In genomic region chr4:88033216-88033653, GRCm38 (mm10) we compare ENCODE assay signal across 7 mouse cellular contexts. TPM values are rescaled to one million over a fixed set of nuclear protein-coding genes. Genes with fewer than 3 reads are reported as not detected.
DNase-seq lines count a peak whose midpoint lies in the region; ATAC-seq and TF ChIP-seq lines count a peak whose summit lies in the region.

TSS of gene Mllt3 (minus strand) at chr4:88033364.

- ATAC-seq in embryonic facial prominence, embryonic 12.5 days (ENCODE audit: insufficient number of reproducible peaks, insufficient read depth, low FRiP score, low TSS enrichment) = peak; percentile 90
- ATAC-seq in limb, embryonic 12.5 days (ENCODE audit: insufficient number of reproducible peaks, insufficient read depth, low FRiP score, low TSS enrichment, low read depth) = peak; percentile 94
- peak; percentile 93 for ATAC-seq in midbrain, embryonic 15.5 days (replicated peaks)

- DNase-seq in adrenal gland, postnatal 25 days = peak; percentile 99
- DNase-seq in heart, adult 18-20 months = peak; percentile 96 to 98
- DNase-seq in kidney, adult 2 months = peak; percentile 97
- peak; percentile 89 to 97 for DNase-seq in spleen, adult 2 months (ENCODE audit: low read depth in 1 of 2, low spot score in 2 of 2)

- H3K27ac ChIP-seq in embryonic facial prominence, embryonic 12.5 days = peak within 1 kb of the TSS; percentile 99
- no peak within 1 kb of the TSS for H3K27ac ChIP-seq in kidney, adult 2 months (ENCODE audit: insufficient read depth, low read depth, low read length)
- H3K27ac ChIP-seq in limb, embryonic 12.5 days = peak within 1 kb of the TSS; percentile 98
- H3K27ac ChIP-seq in midbrain, embryonic 15.5 days = peak within 1 kb of the TSS; percentile 96
- peak within 1 kb of the TSS; percentile 76 for H3K27ac ChIP-seq in spleen, adult 2 months (ENCODE audit: insufficient read depth, low read length)

- H3K27me3 ChIP-seq in embryonic facial prominence, embryonic 12.5 days = 0 out of 2 replicates have a peak, but pooled peaks cover 4% of the 10 kb centered on the region
- no peaks in the 10 kb centered on the region for H3K27me3 ChIP-seq in kidney, adult 2 months (replicated peaks; ENCODE audit: control insufficient read depth, insufficient read depth, low read length)
- H3K27me3 ChIP-seq in limb, embryonic 12.5 days = peaks cover 10% of the 10 kb centered on the region; the same call in 1 of the 2 replicates
- 0 out of 2 replicates have a peak, but pooled peaks cover 3% of the 10 kb centered on the region for H3K27me3 ChIP-seq in midbrain, embryonic 15.5 days (replicated peaks)
- peaks cover 2% of the 10 kb centered on the region; the same call in 1 of the 2 replicates for H3K27me3 ChIP-seq in spleen, adult 2 months (ENCODE audit: control insufficient read depth, insufficient read depth, low read length)

- H3K4me3 ChIP-seq in embryonic facial prominence, embryonic 12.5 days = peak within 1 kb of the TSS; percentile 92
- peak within 1 kb of the TSS; percentile 76 for H3K4me3 ChIP-seq in kidney, adult 2 months (ENCODE audit: insufficient read depth, low read depth, low read length)
- peak within 1 kb of the TSS; percentile 90 for H3K4me3 ChIP-seq in limb, embryonic 12.5 days (replicated peaks)
- peak within 1 kb of the TSS; percentile 93 for H3K4me3 ChIP-seq in midbrain, embryonic 15.5 days
- H3K4me3 ChIP-seq in spleen, adult 2 months (ENCODE audit: extremely low read depth, insufficient read depth, insufficient read length) = peak within 1 kb of the TSS; percentile 95

- 2% methylated on average over 30 of the region's 37 CpGs for WGBS in embryonic facial prominence, embryonic 12.5 days
- WGBS in kidney, adult 2 months = 1% methylated on average over 37 of the region's 37 CpGs
- WGBS in limb, embryonic 12.5 days = under 1% methylated on average over 37 of the region's 37 CpGs
- under 1% methylated on average over 34 of the region's 37 CpGs for WGBS in midbrain, embryonic 15.5 days
- WGBS in spleen, adult 2 months = under 1% methylated on average over 36 of the region's 37 CpGs

- H3K4me2 ChIP-seq in embryonic facial prominence, embryonic 12.5 days (replicated peaks) = peak within 1 kb of the TSS; percentile 69
- peak within 1 kb of the TSS; percentile 84 for H3K4me2 ChIP-seq in limb, embryonic 12.5 days
- H3K4me2 ChIP-seq in midbrain, embryonic 15.5 days = peak within 1 kb of the TSS; percentile 76

- H3K9me3 ChIP-seq in embryonic facial prominence, embryonic 12.5 days = no peaks in the 10 kb centered on the region
- H3K9me3 ChIP-seq in limb, embryonic 12.5 days = no peaks in the 10 kb centered on the region
- H3K9me3 ChIP-seq in midbrain, embryonic 15.5 days = no peaks in the 10 kb centered on the region

- TF ChIP-seq POLR2A in kidney, adult 2 months (IDR thresholded peaks at IDR 0.05; ENCODE audit: low read depth, low read length) = no peak
- peak; percentile 22; the same call in 1 of the 2 replicates for TF ChIP-seq POLR2A in spleen, adult 2 months (IDR thresholded peaks at IDR 0.05; ENCODE audit: low read depth, low read length)

- 0 out of 2 replicates have a peak, but pooled peaks cover 6% of the 10 kb centered on the region for H3K36me3 ChIP-seq in embryonic facial prominence, embryonic 12.5 days
- no peaks in the 10 kb centered on the region for H3K36me3 ChIP-seq in kidney, adult 2 months (ENCODE audit: control insufficient read depth, insufficient read depth, low read length)
- no peaks in the 10 kb centered on the region for H3K36me3 ChIP-seq in limb, embryonic 12.5 days
- H3K36me3 ChIP-seq in midbrain, embryonic 15.5 days (replicated peaks) = no peaks in the 10 kb centered on the region
- no peaks in the 10 kb centered on the region for H3K36me3 ChIP-seq in spleen, adult 2 months (ENCODE audit: control insufficient read depth, insufficient read depth, low read length)

- H3K9ac ChIP-seq in embryonic facial prominence, embryonic 12.5 days = peak within 1 kb of the TSS; percentile 92
- H3K9ac ChIP-seq in limb, embryonic 12.5 days (replicated peaks) = peak within 1 kb of the TSS; percentile 93
- peak within 1 kb of the TSS; percentile 90 for H3K9ac ChIP-seq in midbrain, embryonic 15.5 days

- no peak for TF ChIP-seq CTCF in kidney, adult 2 months (conservative IDR thresholded peaks at IDR 0.05; ENCODE audit: insufficient read depth, insufficient read length, low read depth, low read length)
- 0 out of 2 replicates have a peak, but pooled peaks have one; percentile 1 for TF ChIP-seq CTCF in spleen, adult 2 months (IDR thresholded peaks at IDR 0.05; ENCODE audit: extremely low read depth, insufficient read depth, insufficient read length, insufficient replicate concordance)

- peaks cover 19% of the 10 kb centered on the region for H3K4me1 ChIP-seq in embryonic facial prominence, embryonic 12.5 days
- peaks cover 4% of the 10 kb centered on the region; the same call in 1 of the 2 replicates for H3K4me1 ChIP-seq in kidney, adult 2 months (ENCODE audit: control insufficient read depth, insufficient read depth, low read length)
- peaks cover 25% of the 10 kb centered on the region for H3K4me1 ChIP-seq in limb, embryonic 12.5 days (replicated peaks)
- H3K4me1 ChIP-seq in midbrain, embryonic 15.5 days = peaks cover 44% of the 10 kb centered on the region
- no peaks in the 10 kb centered on the region; the same call in 1 of the 2 replicates for H3K4me1 ChIP-seq in spleen, adult 2 months (ENCODE audit: control insufficient read depth, insufficient read depth, insufficient read length)

RNA-seq across cellular contexts. Expression of gene Mllt3, which starts in this region (rescaled TPM):
- 18.5 and 23.7 TPM in 2 replicates for total RNA-seq in adrenal gland, postnatal 25 days (2021)
- polyA plus RNA-seq in embryonic facial prominence, embryonic 12.5 days (2016; fragmentation: Nextera tagmentation; extraction: Ambion mirVana) = 70.3 and 79.8 TPM in 2 replicates
- 10 to 100 TPM; 13.1 to 20.1 TPM for total RNA-seq in heart, adult 18-20 months (2021)
- 3.7 and 5.2 TPM in 2 replicates for polyA plus RNA-seq in kidney, adult 2 months (2012; rRNA removed)
- polyA plus RNA-seq in limb, embryonic 12.5 days (2016; fragmentation: Nextera tagmentation; extraction: Ambion mirVana) = 63.8 and 64.5 TPM in 2 replicates
- 95.2 and 96.6 TPM in 2 replicates for polyA plus RNA-seq in midbrain, embryonic 15.5 days (2015; fragmentation: Nextera tagmentation; extraction: Ambion mirVana)
- polyA plus RNA-seq in spleen, adult 2 months (2012; rRNA removed) = 4.1 and 5.8 TPM in 2 replicates
